Mouse (Mus musculus) kidney, adult 18-20 months (tissue): ENCODE measurements around the gene Stk31.
"Not testable (repeated sequence)": the region's sequence is repeated elsewhere in the genome, so short reads cannot be mapped to it uniquely, and the experiment has no call there.

Experiments
- DNase-seq: peaks from one replicate; pipeline ENCODE4 v3.0.0; 2021

The Stk31 gene

DNA sequence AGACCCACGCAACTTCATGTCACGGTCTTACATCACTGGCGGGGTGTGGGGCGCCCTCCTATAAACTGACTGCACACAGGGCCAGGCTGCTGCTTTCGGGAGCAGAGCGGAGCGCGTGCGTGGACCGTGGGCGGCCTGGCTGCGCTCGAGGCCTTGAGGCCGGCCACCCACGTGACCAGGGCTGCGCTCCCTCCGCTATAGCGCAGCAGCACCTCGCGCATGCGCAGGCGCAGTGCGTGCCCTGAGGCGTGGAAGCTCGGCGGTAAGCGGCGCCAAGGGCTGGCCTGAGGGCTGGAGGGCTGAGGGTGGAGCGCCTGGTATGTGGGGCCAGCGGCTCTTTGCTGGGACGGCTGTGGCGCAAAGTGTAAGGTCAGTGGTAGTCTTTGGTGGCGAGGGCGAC is at the start of gene Stk31:
TSS of gene Stk31 (plus strand) at position 289 of the 400 bp plus-strand sequence.
- no peak for DNase-seq

DNA sequence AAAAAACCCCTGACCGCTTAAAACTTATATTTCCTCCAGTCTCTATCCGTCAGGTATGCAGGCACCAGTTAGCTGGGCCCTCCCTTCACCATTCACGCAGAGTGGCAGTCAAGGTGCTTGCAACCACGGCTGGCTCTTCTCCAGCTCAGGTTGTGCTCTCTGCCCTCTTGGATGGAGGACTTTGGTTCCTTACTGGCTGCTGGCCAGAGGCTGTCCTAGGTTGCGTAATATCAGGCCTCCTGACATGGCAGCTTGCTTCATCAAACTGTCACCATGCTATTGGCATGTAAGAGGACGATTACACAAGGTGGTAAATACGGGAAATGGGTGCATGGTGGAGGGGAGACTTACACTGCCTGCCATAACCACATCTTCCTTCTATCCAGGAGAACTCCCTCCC is 45.6 kb upstream of the Stk31 start:
- DNase-seq: peak; percentile 85

DNA sequence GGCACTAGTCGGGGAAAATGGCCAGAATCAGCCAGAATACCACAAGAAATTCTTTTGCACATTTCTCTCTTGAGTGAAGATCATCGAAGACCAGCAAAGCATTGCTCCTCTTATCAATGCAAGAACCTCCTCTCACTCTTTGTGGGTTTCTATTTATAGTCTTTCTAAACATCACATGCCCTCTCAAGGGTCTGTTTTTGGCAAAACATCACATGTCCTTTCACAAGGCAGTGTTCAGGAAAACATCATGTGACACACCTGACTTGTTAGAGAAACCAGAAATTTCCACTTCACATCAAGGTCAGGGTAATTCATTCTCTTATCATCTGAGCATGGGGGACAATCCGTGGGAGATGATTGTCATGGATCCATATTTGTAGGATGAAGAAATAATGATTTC is 40.8 kb upstream of the Stk31 start:
- DNase-seq: no peak

- DNase-seq: no peak
These were observed 40.2 kb upstream of the Stk31 start for GRCm38 (mm10) chr6:49355171-49355570.

DNA sequence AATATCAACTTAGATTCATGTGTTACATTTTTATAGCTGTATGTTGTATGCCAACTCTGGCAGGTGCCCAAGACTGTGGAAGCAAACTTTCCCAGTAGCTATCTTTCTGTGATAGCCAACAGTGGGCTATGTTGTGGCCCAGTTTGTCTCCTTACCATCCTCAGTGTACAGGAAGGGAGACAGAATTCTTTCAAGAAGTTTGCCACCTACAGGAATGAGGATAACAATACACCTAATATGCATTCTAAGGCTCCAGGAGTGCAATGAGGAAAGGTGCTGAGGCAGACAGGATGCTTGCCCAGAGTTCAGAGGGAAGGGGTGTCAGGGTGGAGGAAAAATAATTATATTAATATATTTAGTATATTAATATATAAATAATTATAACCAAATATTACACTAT is 35.0 kb upstream of the Stk31 start:
- DNase-seq: no peak

DNA sequence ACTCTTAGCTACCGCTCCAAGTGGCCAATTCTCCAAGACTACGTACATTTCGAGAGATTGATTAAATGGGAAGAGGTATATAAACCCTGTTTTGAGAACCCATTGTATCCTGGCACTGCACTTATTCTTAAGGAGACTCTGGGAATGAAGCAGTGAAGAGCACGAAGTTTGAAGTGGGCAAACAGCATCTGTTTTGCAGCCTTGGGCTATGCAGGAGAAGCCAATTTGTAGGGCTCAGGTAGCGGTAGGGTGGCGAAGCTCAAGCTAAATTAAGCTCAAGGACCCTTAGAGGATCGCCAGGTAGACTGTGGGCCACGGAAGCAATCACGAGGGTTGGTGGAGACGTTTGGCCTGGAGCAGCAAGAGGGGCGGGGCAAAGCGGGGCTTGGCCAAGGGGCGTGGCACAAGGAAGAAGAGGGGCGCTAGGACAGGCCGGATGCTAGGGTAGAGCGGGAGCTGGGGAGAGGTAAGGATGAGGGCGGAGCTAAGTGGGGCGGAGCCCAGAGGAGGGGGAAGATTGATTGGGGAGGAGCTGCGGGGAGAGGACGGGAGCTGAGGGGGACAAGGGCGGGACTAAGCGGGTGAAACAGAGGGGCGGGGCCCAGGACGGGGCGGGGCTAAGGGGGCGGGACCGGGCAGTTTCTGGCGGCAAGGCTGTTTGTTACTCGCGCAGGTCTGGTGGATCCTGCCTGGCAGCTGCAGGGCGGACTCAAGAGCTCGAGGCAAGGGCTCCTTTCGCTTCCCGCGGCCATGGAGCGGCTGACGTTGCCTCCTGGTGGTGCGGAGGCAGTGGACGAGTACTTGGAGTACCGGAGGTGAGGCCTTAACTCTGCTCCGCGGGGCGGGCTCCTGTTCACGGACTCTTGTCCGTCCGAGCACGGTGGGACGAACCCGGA is 28.0 kb upstream of the Stk31 start, which contains the start of gene Fam221a:
TSS of gene Fam221a (plus strand) at position 581 of the 896 bp plus-strand sequence.
- peak; percentile 89 for DNase-seq

DNA sequence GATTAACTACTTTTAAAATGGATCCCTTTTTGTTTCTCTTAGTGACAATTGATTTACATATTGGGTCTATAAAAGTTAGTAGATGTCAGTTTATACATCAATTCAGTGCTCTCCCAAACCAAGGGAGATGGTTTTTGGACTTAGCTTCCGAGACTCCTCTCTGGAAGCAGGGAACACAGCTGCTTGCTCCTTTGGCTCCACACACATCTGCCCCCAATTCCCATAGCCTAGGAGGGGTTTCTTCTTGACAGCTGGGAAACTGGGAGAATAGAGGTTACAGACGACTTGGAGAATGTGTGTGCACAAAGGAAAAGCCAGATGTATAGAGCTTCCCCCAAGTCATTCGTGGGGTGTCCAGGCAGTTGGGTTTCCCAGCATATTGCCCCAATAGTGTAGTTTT is 27.2 kb upstream of the Stk31 start:
- no peak for DNase-seq

DNA sequence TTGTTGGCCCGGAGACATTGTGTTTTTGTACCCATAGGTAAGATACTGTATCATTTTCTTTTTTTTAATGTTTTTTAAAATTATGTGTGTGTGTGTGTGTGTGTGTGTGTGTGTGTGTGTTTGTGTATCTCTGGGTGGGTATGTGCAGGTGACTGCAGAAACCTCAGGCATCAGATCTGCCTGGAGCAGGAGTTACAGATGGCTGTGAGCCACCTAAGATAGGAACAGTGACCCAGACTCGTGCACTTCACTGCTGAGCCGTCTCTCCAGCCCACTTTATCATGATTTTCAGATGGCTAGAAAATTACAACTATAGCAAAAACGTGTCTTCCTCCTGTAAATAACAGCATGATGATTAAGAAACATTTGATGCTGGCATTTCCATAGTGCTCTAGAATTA is 22.7 kb upstream of the Stk31 start:
- DNase-seq: no peak

- DNase-seq: no peak
These were observed 21.5 kb upstream of the Stk31 start for GRCm38 (mm10) chr6:49373943-49374342.

DNA sequence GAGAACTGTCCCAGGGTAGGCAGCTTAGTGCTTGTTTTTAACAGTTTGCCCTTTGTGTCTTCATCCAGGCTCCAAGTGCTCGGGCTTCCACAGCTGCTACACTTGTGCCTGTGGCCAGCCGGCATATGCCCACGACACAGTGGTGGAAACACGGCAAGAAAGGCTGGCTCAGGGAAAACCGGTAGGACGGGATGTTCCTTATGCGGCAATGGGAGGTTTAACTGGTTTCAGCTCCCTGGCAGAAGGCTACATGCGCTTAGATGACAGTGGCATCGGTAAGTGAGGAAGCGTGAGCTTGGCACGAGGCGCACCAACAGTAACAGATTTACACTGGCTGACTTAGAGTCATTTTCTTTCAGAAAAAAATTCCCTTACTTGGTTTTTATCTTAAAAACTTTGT is 17.1 kb upstream of the Stk31 start:
- no peak for DNase-seq

DNA sequence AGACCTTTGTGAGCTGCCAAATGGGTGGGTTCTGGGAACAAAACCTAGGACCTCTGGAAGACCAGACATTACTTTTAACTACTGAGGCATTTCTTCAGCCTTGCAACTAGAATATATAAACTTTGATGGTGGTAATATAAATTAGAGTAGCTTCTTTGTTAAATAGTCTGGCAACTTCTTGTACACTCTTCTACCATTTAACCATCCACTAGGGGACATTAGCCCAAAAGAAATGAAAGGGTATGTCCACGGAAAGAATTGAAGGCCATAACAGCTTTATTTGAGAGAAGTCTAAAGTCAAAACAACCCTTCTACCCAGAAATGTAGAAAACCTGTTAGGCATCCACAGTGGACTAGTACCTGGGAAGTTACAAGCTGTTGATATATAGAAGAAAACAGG is 1.1 kb upstream of the Stk31 start:
- DNase-seq: no peak

- no peak for DNase-seq
These were observed 2.1 kb downstream of the Stk31 start for GRCm38 (mm10) chr6:49397466-49397865.

GRCm38 (mm10) chr6:49398365-49398764 is 3.0 kb downstream of the Stk31 start:
- DNase-seq: no peak

DNA sequence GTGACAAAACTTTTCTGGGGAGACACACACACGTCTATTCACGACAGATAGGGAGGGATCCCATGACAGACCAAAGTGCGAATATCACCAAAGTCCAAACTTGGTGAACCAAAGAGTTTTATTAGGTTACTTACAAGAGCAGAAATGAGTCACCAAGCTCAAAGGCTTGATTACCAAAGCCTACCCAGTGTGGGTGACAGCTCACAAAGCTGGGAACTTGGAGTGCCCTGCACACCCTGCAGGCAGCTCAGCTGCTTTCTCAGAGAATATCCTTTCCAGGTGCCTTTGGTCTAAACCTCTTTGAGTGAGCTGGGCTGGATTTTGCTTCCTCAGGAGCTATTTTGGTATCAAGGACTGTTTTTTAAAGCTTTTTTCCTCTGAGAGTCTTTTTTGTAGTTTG is 15.4 kb downstream of the Stk31 start:
- no peak for DNase-seq

- DNase-seq: not testable (repeated sequence)
These were observed 17.6 kb downstream of the Stk31 start for GRCm38 (mm10) chr6:49412967-49413366.

DNA sequence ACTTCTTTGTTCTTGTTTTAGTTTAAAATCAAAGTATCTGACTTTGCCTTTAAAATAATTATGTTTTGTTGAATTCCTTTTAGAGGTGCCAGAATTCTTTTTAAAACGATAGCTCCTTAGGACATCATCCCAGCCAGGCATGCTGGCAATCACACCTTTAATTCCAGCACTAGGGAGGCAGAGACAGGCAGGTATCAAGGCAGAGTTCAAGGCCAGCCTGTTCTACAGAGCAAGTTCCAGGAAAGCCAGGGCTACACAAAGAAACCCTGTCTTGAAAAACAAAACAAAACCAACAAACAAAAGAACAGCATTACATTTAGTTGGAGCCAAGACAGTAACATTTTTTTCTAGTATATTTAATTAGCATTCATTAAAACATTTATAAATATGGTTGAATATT is 20.6 kb downstream of the Stk31 start:
- DNase-seq: no peak

- DNase-seq: no peak
These were observed 41.9 kb downstream of the Stk31 start for GRCm38 (mm10) chr6:49437306-49437705.

- no peak for DNase-seq
These were observed 62.7 kb downstream of the Stk31 start for GRCm38 (mm10) chr6:49458112-49458511.

DNA sequence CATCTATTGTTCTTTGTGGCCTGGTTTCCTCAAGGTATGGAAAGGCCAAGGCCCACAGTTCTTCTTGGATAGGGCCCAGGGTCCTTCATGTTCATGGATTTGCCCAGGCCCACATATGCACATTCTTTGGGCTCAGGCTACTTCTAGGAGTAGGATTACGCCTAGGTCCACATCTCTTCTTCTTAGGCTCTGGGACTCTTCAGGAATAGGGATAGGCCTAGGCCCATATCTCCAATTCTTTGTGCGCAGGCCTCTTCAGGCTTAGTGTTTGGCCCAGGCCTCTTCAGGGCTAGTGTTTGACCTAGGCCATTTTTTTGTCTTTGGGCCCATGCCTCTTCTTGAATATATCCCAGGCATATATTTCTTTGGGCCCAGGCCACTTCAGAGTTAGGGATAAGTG is 87.8 kb downstream of the Stk31 start:
- DNase-seq: no peak

DNA sequence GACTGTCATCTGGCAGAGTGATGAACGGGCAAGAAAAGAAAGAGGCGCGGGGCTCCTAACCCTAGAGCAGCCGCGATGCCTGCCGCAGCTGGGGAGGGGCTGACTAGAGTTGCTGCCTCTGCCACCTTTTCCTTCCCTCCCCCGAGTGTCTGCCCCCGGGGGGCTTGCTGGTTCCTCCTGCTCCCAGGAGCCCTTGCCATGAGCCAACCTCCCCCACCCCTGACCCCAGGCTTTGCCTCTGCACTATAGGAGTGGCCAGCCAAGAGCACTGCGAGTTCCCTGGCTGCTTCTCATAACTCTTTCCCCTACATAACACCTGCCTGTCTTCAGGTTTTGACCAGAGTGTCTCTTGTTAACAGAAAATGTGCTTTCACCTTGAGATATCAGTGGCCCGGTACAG is 96.1 kb downstream of the Stk31 start:
- DNase-seq: no peak

- peak; percentile 76 for DNase-seq
These were observed 123.6 kb downstream of the Stk31 start for GRCm38 (mm10) chr6:49519053-49519452.
